Mouse (Mus musculus) heart, adult 2 months (tissue): ENCODE measurements around the gene Abcf1.

Source experiments
- CTCF ChIP-seq: fragments of 200-600 bp; IDR thresholded peaks from 2 replicates; pipeline ENCODE4 v1.8.1; 2022; ENCODE audit warnings: antibody characterized with exemption, mild to moderate bottlenecking, moderate library complexity
- EP300 ChIP-seq: fragments of 200-500 bp; IDR thresholded peaks from 2 replicates; pipeline ENCODE4 v1.6.1; 2011; ENCODE audit warnings: low read depth, low read length, control low read depth; ENCODE audit not compliant: insufficient read depth
- POLR2A ChIP-seq: fragments of 200-500 bp; IDR thresholded peaks from 2 replicates; pipeline ENCODE4 v1.6.1; 2011; ENCODE audit warnings: mild to moderate bottlenecking, low read depth, low read length, control low read depth; ENCODE audit not compliant: insufficient read depth

GRCm38 (mm10) chr17:35967621-35968020, 1.9 kb downstream of the Abcf1 start:
- TF ChIP-seq CTCF (no peak), EP300 (no peak), POLR2A (no peak)
